Mouse (Mus musculus) ES-E14 (cell line): ENCODE measurements around the gene Prkcq. TPM values are rescaled to one million over a fixed set of nuclear protein-coding genes. Genes with fewer than 3 reads are reported as not detected.

ENCODE experiments used
- DNase-seq: peaks from one replicate; pipeline ENCODE4 v3.0.0-alpha.2; 2013; ENCODE audit warnings: low read depth, low spot score
- H3K27ac ChIP-seq: 2 replicates; pipeline ENCODE4 v1.5.1; 2012; ENCODE audit warnings: low read depth, mild to moderate bottlenecking, low read length, moderate library complexity, mixed read lengths; ENCODE audit not compliant: poor library complexity, insufficient read depth, severe bottlenecking
- H3K36me3 ChIP-seq: 2 replicates; pipeline ENCODE4 v1.6.1; 2012; ENCODE audit warnings: mild to moderate bottlenecking, low read length, moderate library complexity, mixed read lengths; ENCODE audit not compliant: control insufficient read depth, poor library complexity, insufficient read depth, severe bottlenecking
- H3K4me1 ChIP-seq, 2 experiments: fragments of 150-350 bp in 1 of 2; sonication (generic) in 1 of 2; 2 replicates each; pipeline ENCODE4 v1.6.1; 2012; ENCODE audit warnings: low read length in 2 of 2, mild to moderate bottlenecking in 1 of 2, mixed read lengths in 1 of 2; ENCODE audit not compliant: control insufficient read depth in 2 of 2, insufficient read depth in 2 of 2, poor library complexity in 1 of 2
- H3K4me3 ChIP-seq, 2 experiments: fragments of 150-350 bp in 1 of 2; sonication (generic) in 1 of 2; 2 replicates each; pipeline ENCODE4 v1.5.1; 2012; ENCODE audit warnings: low read length in 2 of 2, low read depth in 1 of 2, mild to moderate bottlenecking in 1 of 2, mixed read lengths in 1 of 2; ENCODE audit not compliant: insufficient read depth in 1 of 2, poor library complexity in 1 of 2, severe bottlenecking in 1 of 2
- H3K9ac ChIP-seq: 2 replicates; pipeline ENCODE4 v1.6.1; 2012; ENCODE audit warnings: low read depth, mild to moderate bottlenecking, low read length, mixed read lengths; ENCODE audit not compliant: poor library complexity, insufficient read depth, severe bottlenecking
- H3K9me3 ChIP-seq: fragments of 150-350 bp; sonication (generic); 2 replicates; pipeline ENCODE4 v1.6.1; 2012; ENCODE audit warnings: low read depth, mild to moderate bottlenecking, low read length; ENCODE audit not compliant: control insufficient read depth, insufficient read depth
- CHD2 ChIP-seq: IDR thresholded peaks from 2 replicates; pipeline ENCODE4 v1.6.1; 2014; ENCODE audit warnings: mild to moderate bottlenecking, low read depth, low read length, inconsistent platforms
- HCFC1 ChIP-seq: IDR thresholded peaks from 2 replicates; pipeline ENCODE4 v1.6.1; 2012; ENCODE audit warnings: low read length, inconsistent platforms, borderline replicate concordance; ENCODE audit not compliant: insufficient read depth
- MAFK ChIP-seq: IDR thresholded peaks from 2 replicates; pipeline ENCODE4 v1.6.1; 2014; ENCODE audit warnings: mild to moderate bottlenecking, low read depth, low read length, inconsistent platforms; ENCODE audit not compliant: insufficient read depth
- ZC3H11A ChIP-seq: IDR thresholded peaks from 2 replicates; pipeline ENCODE4 v1.6.1; 2012; ENCODE audit warnings: low read depth, mild to moderate bottlenecking, inconsistent platforms, low read length, borderline replicate concordance
- ZNF384 ChIP-seq: IDR thresholded peaks from 2 replicates; pipeline ENCODE4 v1.6.1; 2012; ENCODE audit warnings: low read depth, low read length, inconsistent platforms
- in situ Hi-C, 2 experiments: fragments of 600-800 bp; cut with MboI; formaldehyde crosslinking; loops; one replicate each; pipeline ENCODE4 v1.15.1; 2025; ENCODE audit warnings: low sequenced_read_pairs in 2 of 2, inconsistent platforms in 1 of 2; ENCODE audit not compliant: unreplicated experiment in 2 of 2
- total RNA-seq: library from RNA; depleted of rRNA; stranded (reverse); fragments of 300-350 nt; gene quantifications from 2 replicates; pipeline ENCODE4 v1.2.3, GENCODE M21; 2012; rRNA removed

The Prkcq gene
- total RNA-seq = 0.09 TPM in 1 of 2 replicates, not detected in the other

GRCm38 (mm10) chr2:11171754-11172501 lies at the start of gene Prkcq:
Gene Prkcq, plus strand, starts transcription at chr2:11172108.
- no peaks in the 10 kb centered on the region for H3K36me3 ChIP-seq
- no peak within 1 kb of the TSS for H3K27ac ChIP-seq
- in situ Hi-C loops = no loop called here
- TF ChIP-seq CHD2 = no peak
- TF ChIP-seq MAFK = no peak
- TF ChIP-seq ZNF384 = no peak
- TF ChIP-seq HCFC1 = no peak
- no peak for TF ChIP-seq ZC3H11A
- peak within 1 kb of the TSS; percentile 64 to 75 for H3K4me3 ChIP-seq
- H3K4me1 ChIP-seq = peaks cover 0 to 6% of the 10 kb centered on the region in 2 experiments; a peak in 2 of 4 replicates
- DNase-seq = peak; percentile 29
- peak within 1 kb of the TSS; percentile 44 for H3K9ac ChIP-seq
- no peaks in the 10 kb centered on the region for H3K9me3 ChIP-seq

- no peak overlapping the region for H3K27ac ChIP-seq
- no peaks in the 10 kb centered on the region for H3K36me3 ChIP-seq
- TF ChIP-seq HCFC1 (no peak), MAFK (no peak)
- no peaks in the 10 kb centered on the region for H3K9me3 ChIP-seq
- no peak for DNase-seq
- in situ Hi-C loops = no loop called here
- H3K4me1 ChIP-seq = no peaks in the 10 kb centered on the region
- H3K4me3 ChIP-seq = no peak overlapping the region
- no peak overlapping the region for H3K9ac ChIP-seq
Observed at GRCm38 (mm10) chr2:11130881-11131280, 41.0 kb upstream of the Prkcq start.

- Histone ChIP-seq H3K9me3 (no peaks in the 10 kb centered on the region), H3K27ac (no peak overlapping the region), H3K4me1 (no peaks in the 10 kb centered on the region), H3K4me3 (no peak overlapping the region), H3K36me3 (no peaks in the 10 kb centered on the region), H3K9ac (no peak overlapping the region)
- no peak for DNase-seq
- no peak for TF ChIP-seq CHD2
- in situ Hi-C loops = no loop called here
Observed at GRCm38 (mm10) chr2:11135718-11136117, 36.2 kb upstream of the Prkcq start.

- H3K4me1 ChIP-seq = no peaks in the 10 kb centered on the region
- no peaks in the 10 kb centered on the region for H3K36me3 ChIP-seq
- no peak for TF ChIP-seq CHD2
- no peak for TF ChIP-seq ZC3H11A
- no peak for TF ChIP-seq HCFC1
- TF ChIP-seq ZNF384 = no peak
- no peak for TF ChIP-seq MAFK
- no peak overlapping the region for H3K27ac ChIP-seq
- H3K9ac ChIP-seq = no peak overlapping the region
- no peak overlapping the region for H3K4me3 ChIP-seq
- in situ Hi-C loops = no loop called here
- H3K9me3 ChIP-seq = no peaks in the 10 kb centered on the region
- peak; percentile 8 for DNase-seq
Observed at GRCm38 (mm10) chr2:11138076-11138475, 33.8 kb upstream of the Prkcq start.
